Mouse (Mus musculus): ENCODE data around the gene Usp18. TPM values are rescaled to one million over a fixed set of nuclear protein-coding genes. Genes with fewer than 3 reads are reported as not detected.
A peak's percentile ranks its signal among the peaks of the same experiment; 100 is the strongest.

Gene Usp18
- 1.0 TPM for polyA plus RNA-seq (2021)

- CTCF ChIA-PET = no interaction called here
- ATAC-seq (peak; percentile 99), DNase-seq (ENCODE audit: low read depth, low spot score) (peak; percentile 10)
- TF ChIP-seq CTCF (IDR thresholded peaks at IDR 0.05) = no peak
- in situ Hi-C loops (cut with MboI; ENCODE audit: low pct_unique_long_range_greater_than_20kb) = no loop called here
- POLR2A ChIA-PET = no interaction called here
- H3K27me3 ChIP-seq = peaks cover 11% of the 10 kb centered on the region
Measured at GRCm38 (mm10) chr6:121245127-121246036, at the start of gene Usp18. Usp18 (plus strand) TSS chr6:121245906.

DNA sequence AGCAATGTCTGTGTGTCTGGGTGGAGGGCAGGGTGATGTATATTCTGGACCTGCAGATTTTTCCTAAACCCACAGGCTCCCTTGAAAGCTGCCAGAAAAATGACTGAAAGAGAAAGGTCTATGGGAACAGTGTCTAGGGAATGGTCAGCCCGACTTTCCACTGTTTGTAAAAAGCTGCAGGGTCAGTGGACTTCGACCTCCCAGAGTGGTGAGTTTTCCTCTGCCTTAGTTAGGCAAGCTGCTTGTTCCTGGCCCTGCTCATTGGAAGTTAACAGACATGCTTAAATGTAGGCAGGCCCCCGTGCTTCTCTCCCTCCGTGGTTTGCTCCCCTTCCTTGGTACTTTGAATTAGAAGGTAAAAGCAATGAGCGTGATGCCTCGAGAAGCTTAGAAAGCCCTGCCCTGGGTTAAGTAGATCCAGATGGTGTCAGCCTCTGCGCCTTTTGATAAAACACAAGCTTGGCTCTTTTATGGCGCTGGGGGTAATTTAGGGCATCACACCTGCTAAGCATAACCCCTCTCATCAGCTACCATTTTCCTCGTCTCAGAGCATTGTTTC lies 47.8 kb upstream of the Usp18 start:
- H3K27me3 ChIP-seq = no peaks in the 10 kb centered on the region
- ATAC-seq = no peak
- CTCF ChIA-PET = interaction anchor here (1.1 kb wide), 1 partner anchor 13 kb away, joined by 4 read pairs; no protein-coding TSS in a partner anchor
- POLR2A ChIA-PET = interaction anchor here (0.7 kb wide), 1 partner anchor 31 kb away, joined by 4 read pairs; no protein-coding TSS in a partner anchor
- no peak for DNase-seq (ENCODE audit: low read depth, low spot score)
- TF ChIP-seq CTCF (IDR thresholded peaks at IDR 0.05) = no peak
- in situ Hi-C loops (cut with MboI; ENCODE audit: low pct_unique_long_range_greater_than_20kb) = no loop called here

DNA sequence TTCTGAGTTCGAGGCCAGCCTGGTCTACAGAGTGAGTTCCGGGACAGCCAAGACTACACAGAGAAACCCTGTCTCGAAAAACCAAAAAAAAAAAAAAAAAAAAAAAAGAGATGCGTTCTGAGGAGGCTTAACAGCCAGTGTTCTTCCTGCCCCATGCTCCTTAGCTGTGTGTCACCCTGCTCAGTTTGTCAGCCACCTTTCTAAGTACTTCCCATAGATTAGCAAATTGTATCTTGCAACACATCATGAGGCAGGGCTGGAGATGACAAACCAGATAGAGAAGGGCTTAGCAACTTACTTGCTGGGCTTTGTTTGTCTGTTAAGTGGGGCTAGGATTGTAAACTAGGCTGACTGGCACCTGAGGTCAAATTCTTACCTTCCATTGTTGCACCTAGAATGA lies 45.2 kb upstream of the Usp18 start:
- ChIA-PET CTCF (no interaction called here), POLR2A (interaction anchor here (0.7 kb wide), 1 partner anchor 113 kb away, joined by 4 read pairs; no protein-coding TSS in a partner anchor)
- ATAC-seq (no peak), DNase-seq (ENCODE audit: low read depth, low spot score) (no peak)
- no peak for TF ChIP-seq CTCF (IDR thresholded peaks at IDR 0.05)
- in situ Hi-C loops (cut with MboI; ENCODE audit: low pct_unique_long_range_greater_than_20kb) = no loop called here
- no peaks in the 10 kb centered on the region for H3K27me3 ChIP-seq

DNA sequence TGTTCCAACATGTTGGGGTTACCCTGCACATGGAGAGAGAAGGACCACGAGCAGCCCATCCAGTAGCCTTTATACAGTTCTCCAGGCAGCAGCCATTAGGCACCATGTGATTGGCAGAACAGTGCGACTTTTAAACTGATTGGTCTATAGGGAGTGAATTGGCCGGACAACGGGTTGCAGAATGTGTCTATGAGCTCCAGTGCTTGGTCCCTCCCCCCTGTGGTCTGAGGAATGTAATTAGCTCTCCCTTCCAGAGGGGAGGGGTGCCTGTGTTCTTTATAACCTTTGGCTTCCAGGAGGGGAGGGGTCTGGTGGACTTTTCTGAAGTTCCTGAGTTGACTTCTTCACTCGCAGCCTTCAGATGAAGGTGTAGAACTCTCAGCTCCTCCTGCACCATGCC lies 43.7 kb upstream of the Usp18 start:
- TF ChIP-seq CTCF (IDR thresholded peaks at IDR 0.05) = no peak
- ATAC-seq = no peak
- DNase-seq (ENCODE audit: low read depth, low spot score) = no peak
- CTCF ChIA-PET = no interaction called here
- in situ Hi-C loops (cut with MboI; ENCODE audit: low pct_unique_long_range_greater_than_20kb) = no loop called here
- no peaks in the 10 kb centered on the region for H3K27me3 ChIP-seq
- POLR2A ChIA-PET = no interaction called here

DNA sequence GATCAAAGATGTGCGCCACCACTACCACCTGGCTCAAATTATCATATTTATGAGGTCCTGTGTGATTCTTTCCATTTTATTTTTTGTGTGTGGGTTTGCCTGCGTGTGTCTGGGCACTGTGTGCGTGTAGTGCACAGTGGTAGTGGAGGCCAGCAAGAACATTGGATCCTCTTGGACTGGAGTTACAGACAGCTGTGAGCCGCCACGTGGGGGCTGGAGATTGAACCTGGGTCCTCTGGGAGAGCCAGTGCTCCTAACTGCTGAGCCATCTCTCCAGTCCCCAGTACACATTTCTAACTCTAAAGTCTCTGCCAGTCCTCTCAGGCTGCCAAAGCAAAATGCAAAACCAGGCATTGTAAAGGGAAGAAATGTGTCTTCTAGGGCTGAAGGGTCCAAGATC lies 39.2 kb upstream of the Usp18 start:
- in situ Hi-C loops (cut with MboI; ENCODE audit: low pct_unique_long_range_greater_than_20kb) = no loop called here
- no peak for ATAC-seq
- POLR2A ChIA-PET = no interaction called here
- H3K27me3 ChIP-seq = no peaks in the 10 kb centered on the region
- no peak for TF ChIP-seq CTCF (IDR thresholded peaks at IDR 0.05)
- CTCF ChIA-PET = no interaction called here
- DNase-seq (ENCODE audit: low read depth, low spot score) = no peak

DNA sequence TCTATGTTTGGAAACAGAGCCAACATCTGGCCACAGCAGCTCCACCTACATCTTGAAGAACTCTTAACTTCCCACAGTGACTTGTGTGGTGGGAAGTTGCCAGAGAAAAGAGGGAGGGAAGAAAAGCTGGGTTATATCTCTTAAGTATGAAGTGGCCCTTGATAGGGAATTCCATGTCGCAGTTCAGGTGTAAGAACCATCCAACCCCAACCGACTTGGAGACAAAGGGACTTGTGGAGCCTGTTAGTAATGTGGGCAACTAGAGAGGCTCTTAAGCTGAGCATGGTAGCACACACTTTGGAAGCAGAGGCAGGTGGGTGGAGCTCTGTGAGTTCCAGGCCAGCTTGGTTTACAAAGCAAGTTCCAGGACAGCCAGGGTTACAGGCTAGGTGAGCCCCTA lies 36.1 kb upstream of the Usp18 start:
- TF ChIP-seq CTCF (IDR thresholded peaks at IDR 0.05) = no peak
- DNase-seq (ENCODE audit: low read depth, low spot score) = no peak
- H3K27me3 ChIP-seq = no peaks in the 10 kb centered on the region
- in situ Hi-C loops (cut with MboI; ENCODE audit: low pct_unique_long_range_greater_than_20kb) = no loop called here
- ATAC-seq = no peak
- CTCF ChIA-PET = no interaction called here
- POLR2A ChIA-PET = no interaction called here

DNA sequence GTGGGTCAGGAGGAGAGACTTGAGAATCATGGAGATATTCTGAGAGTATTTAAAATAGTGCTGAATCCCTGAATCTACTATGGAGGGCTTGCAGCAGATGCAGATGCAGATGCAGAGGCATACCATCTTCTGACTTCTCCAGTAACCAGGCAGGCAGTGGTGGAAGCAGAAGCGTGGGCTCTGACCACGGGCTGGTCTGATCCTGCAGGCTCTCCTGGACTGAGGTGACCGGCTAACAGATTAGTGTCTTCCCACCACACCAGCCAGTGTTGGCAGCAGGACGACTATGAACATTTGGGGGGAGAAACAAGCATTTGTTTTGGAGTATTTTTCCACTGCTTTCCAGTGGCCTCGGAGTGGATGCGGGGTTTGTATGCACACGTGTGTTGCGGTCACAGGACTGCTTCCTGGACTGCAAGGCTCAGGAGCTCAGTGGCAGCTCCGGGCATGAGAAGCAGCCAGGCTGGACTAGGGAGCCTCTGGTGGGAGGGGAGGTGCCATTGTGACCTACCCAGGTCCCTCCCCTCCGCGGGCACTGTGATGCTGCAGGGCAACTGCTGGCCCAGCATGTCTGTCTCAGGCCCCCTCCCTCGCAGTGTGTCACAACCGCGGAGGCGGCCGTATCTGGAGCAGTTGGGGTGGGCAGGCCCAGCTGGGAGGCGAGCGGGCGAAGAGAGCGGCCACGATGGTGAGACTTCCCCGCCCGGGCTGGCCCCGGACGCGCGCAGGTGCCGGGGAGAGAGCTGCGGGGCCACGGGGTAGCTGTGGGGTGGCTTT lies 35.4 kb upstream of the Usp18 start, which contains the start of gene Tuba8:
Tuba8 (plus strand) TSS at position 548 of the 777 bp plus-strand sequence.
- DNase-seq (ENCODE audit: low read depth, low spot score) = no peak
- ChIA-PET CTCF (interaction anchor here (1.6 kb wide), 1 partner anchor 11 kb away, joined by 4 read pairs; no protein-coding TSS in a partner anchor), POLR2A (no interaction called here)
- peak; percentile 60 for ATAC-seq
- H3K27me3 ChIP-seq = no peaks in the 10 kb centered on the region
- TF ChIP-seq CTCF (IDR thresholded peaks at IDR 0.05) = no peak
- in situ Hi-C loops (cut with MboI; ENCODE audit: low pct_unique_long_range_greater_than_20kb) = no loop called here

- POLR2A ChIA-PET = no interaction called here
- in situ Hi-C loops (cut with MboI; ENCODE audit: low pct_unique_long_range_greater_than_20kb) = no loop called here
Measured at GRCm38 (mm10) chr6:121210926-121211289, 34.8 kb upstream of the Usp18 start.

GRCm38 (mm10) chr6:121211743-121212142 lies 34.0 kb upstream of the Usp18 start:
- DNase-seq (ENCODE audit: low read depth, low spot score) = no peak
- TF ChIP-seq CTCF (IDR thresholded peaks at IDR 0.05) = no peak
- ChIA-PET POLR2A (no interaction called here), CTCF (interaction anchor here (1.6 kb wide), 1 partner anchor 9 kb away, joined by 4 read pairs; no protein-coding TSS in a partner anchor)
- no peak for ATAC-seq
- H3K27me3 ChIP-seq = no peaks in the 10 kb centered on the region
- in situ Hi-C loops (cut with MboI; ENCODE audit: low pct_unique_long_range_greater_than_20kb) = no loop called here

More at GRCm38 (mm10) chr6:121210926-121211289, 34.8 kb upstream of the Usp18 start:
- H3K27me3 ChIP-seq = no peaks in the 10 kb centered on the region
- CTCF ChIA-PET = interaction anchor here (1.6 kb wide), 1 partner anchor 10 kb away, joined by 4 read pairs; no protein-coding TSS in a partner anchor
- no peak for TF ChIP-seq CTCF (IDR thresholded peaks at IDR 0.05)
- no peak for DNase-seq (ENCODE audit: low read depth, low spot score)
- ATAC-seq = no peak

- ChIA-PET CTCF (no interaction called here), POLR2A (no interaction called here)
- TF ChIP-seq CTCF (IDR thresholded peaks at IDR 0.05) = no peak
- in situ Hi-C loops (cut with MboI; ENCODE audit: low pct_unique_long_range_greater_than_20kb) = no loop called here
- no peaks in the 10 kb centered on the region for H3K27me3 ChIP-seq
- no peak for ATAC-seq
- no peak for DNase-seq (ENCODE audit: low read depth, low spot score)
Measured at GRCm38 (mm10) chr6:121212988-121213387, 32.7 kb upstream of the Usp18 start.

All from Patski (cell line).